Mouse (Mus musculus): Measurements from ENCODE around the gene Nelfb. TPM values are rescaled to one million over a fixed set of nuclear protein-coding genes. Genes with fewer than 3 reads are reported as not detected.

The Nelfb gene
- 82.5 TPM for polyA plus RNA-seq (2017; shearing (Covaris generic))

DNA sequence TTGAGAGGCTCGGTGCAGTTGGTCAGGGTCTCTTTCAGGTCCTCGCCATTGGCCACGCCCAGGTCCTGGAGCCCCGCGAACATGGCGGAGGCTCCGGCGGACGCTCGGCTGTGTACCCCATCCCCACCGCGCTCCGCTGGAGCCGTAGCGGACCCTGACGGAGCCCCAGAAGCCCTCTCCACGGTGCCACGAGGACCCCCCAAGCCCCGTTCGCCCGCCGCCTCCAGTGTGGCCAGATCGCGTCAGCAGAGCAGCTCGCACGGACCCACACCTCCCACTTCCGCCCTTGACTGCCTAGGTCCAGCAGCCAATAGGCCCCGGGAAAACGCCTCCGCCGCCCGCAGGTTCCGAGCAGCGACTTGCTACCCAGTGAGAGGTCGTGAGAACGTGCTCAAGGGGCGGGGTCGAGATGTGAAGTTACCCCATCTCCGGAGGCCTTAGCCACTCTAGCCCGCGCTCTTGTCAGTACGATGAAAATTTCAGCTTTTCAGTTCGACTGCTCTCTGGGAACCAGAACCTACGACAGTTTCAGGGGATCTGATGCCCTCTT, at the start of gene Nelfb:
Nelfb (minus strand) TSS at position 369 of the 550 bp plus-strand sequence.

DNA sequence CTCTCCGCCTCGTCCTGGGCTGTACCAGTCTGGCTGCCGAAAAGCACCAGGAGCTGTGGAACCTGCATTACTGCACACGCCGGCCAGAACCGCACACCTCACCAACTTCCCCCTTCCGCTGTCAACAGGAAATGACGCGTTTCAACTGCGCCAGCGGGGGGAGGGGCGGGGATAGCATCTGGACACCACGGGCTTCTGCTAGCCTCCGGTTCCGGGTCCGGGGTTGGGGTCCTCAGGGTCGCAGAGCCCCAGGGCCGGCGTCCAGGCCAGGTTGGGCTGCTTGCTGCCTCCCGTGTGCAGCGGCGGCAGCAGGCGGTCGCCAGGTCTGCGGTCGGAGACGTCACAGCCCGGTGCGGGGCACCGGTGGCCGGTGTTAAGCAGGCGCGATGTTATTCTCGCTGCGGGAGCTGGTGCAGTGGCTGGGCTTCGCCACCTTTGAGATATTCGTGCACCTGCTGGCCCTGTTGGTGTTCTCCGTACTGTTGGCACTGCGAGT, 44.0 kb upstream of the Nelfb start, which contains the start of gene Tmem203:
Tmem203 (plus strand) TSS at position 156 of the 496 bp plus-strand sequence.

DNA sequence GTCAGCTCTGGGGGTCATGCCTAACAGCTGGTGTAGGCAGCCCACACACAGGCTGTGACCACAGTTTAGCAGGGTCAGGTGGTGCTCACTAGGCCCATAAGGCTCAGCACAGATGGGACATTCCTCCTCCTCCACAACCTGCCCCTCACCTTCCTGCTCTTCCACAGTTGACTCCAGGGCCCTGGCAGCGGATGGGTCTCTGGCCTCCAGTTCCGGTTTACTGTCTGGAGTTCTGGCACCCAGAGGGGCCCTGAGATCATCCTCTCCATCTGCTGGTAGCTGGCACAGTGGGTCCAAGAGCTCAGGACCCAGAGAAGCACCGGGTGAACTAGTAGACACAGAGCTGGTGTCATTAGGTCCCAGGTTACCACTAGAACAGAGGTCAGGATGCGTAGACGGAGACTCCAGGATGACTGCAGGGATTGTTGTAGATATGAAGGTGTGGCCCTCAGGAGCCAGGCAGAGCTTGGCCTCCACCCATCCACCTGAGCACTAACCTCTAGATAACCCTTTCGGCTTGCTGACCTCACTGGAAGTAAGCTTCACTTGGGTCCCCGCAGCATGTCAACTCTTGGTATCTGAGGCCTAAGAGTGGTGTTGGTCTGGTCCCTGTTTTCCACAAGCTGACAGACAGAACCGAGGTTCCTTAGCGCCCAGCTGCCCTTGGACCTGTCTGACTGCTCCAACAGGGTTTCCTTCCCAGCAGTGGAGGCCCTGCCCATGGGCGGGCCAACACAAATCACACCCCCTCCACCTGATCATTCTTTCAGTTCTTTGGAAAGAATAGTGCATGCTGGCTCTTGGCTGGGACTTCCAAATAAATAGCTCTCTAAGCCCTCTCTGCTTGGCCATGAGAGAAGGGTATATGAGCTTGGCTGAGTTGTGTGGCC, 35.1 kb upstream of the Nelfb start, which contains the start of gene AL732309.1:
AL732309.1 (minus strand) TSS at position 681 of the 890 bp plus-strand sequence.

DNA sequence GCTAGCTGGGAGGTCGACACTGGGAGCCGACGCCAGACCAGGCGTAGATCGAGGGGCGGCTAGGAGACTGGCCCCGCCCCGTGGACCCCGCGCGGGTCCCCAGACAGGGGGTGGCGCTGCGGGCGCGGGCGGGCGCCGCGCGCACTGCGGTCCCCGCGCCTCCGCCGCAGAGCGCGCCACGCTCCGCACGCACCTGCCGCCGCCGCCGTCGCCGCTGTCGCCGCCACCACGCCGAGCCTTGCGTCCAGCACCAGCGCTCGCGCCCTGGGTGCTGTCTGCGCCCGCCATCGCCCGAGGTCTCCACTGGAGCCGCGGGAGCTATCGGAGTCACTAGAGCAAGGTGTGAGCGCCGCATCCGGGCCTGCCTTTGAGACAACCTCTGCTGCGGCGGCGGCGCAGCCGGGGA, 30.8 kb upstream of the Nelfb start, which contains the start of the genes Rnf208 and Cysrt1:
Rnf208 (plus strand) TSS at position 155 of the 406 bp plus-strand sequence.
Cysrt1 (minus strand) TSS at position 352 of the 406 bp plus-strand sequence.

DNA sequence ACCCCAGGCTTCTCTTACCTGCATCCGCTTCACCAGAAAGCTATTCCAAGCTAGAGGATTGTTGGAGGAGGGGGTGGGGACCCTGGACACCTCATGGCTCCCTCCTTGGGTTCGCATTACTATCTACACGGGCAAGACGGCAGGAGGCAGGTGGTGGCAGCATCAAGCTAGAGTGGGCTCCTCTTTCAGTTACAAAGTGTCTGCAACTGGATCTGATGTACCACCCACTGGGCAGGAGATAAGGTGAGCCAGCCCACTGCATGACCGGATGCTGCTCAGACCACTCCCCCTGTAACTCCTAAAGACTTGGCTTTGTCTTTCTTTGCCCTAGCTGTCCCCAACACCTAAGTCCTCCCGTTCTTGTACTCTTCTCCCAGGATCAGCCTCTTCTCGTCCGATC, 25.3 kb upstream of the Nelfb start, which contains the start of gene Rnf224:
Rnf224 (minus strand) TSS at position 174 of the 400 bp plus-strand sequence.

DNA sequence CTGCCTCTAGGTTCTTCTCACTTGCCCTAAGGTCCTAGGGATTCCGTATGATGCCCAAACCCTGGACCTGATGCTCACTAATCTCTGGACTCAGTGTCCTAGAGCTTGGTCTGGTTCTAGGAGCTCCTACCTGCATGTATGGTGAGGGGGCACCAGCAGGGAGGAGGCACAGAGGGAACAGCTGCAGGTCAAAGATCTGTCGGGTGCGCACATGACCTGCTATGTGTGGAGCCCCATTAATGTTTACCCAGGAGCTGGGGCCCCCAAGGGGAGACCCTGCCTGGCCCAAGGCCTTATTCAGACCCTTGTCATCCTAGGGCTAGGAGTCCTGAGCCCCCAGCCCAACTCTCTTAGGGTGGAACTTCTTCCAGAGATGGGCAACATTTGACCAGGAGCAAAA, 22.8 kb upstream of the Nelfb start, which contains the start of gene Slc34a3:
Slc34a3 (minus strand) TSS at position 315 of the 400 bp plus-strand sequence.

DNA sequence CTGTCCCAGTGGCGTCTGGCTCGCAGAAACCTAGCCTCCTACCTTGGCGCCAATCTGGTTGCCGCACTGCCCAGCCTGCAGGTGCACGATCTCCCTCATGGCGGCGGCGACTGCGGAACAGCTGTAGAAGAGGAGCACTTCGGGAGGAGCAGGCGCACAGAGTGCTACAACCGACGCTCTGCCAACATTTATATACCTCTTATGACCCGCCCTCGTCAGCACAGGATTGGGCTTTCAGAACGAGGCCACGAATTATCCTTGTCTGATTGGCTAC, 13.1 kb upstream of the Nelfb start, which contains the start of gene Tubb4b:
Tubb4b (minus strand) TSS at position 211 of the 274 bp plus-strand sequence.

DNA sequence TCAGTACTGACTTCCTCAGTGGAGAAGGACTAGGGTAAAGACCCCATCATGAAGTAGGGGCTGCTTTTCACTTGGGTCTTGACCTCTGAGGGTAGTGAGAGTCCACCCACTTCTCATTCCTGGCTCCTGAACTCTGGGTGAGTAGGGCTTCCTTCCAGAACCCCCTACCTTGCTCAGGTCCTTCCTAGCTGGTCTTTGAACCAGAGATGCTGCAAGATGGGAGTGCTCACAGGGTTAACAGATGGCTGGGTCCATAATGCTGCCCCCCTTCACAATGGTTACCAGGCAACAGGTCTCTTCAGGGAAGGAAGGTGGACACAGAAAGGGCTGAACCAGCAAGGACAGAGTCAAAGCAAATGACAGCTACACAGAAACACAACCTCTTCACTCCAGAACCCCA, 7.2 kb upstream of the Nelfb start, which contains the start of gene Fam166a:
Fam166a (plus strand) TSS at position 301 of the 400 bp plus-strand sequence.

DNA sequence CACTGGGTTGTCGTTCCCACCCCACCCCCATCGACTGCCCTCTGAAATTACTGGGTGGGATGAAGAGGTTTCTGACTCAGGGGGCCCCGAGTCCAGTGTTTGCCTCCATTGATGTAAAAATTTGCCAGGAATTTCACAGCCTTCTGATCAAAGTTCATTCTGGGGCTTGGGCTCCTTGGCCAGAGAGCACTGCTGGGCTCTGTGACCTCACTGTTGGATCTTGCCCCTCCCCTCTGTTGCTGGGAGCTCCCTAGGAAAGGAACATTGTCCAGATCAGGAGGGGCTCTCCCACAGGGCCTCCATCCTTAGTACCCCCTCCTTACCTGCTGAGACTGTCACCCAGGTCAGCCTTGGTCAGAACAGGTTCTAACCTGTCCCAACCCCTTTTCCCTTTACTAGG, 3.2 kb upstream of the Nelfb start, which contains the start of gene Stpg3:
Stpg3 (minus strand) TSS at position 194 of the 400 bp plus-strand sequence.

DNA sequence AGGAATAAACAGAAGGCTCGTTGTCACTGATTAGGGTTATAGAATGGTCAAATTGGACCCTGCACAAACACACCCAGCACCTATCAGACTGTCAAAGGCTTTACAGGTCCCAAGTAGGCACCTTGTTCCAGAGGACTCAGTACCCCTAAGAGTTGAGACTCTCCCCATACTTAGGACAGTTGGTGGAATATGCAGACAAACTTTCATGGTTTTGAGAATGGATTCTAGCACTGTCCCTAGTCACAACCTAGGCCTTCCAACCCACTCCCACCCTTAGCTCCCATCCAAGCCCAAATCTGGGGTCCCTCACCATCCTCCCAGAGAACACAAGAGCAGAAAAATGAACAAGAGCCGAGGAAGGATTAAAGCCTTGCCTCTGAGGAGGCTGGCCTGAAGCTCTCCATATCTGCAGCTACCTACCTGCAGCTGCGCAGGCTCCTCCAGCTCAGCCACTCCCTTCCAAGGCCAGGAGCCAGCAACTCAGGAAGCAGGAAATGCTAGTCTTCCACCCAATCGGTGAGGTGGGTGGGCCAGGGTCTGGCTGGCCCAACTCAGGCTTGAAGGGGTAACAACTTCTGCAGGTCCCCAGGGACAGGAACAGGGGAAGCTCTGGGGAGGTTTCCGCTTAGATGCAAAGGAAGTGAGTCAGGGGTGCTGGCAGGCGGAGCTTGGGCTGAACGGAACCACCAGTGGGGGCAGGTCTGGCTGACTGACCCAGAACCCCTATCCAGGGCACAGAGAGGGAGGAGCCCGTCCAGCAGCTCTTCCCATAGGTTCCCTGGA, 14.9 kb downstream of the Nelfb start, which contains the start of gene Tor4a:
Tor4a (minus strand) TSS at position 715 of the 783 bp plus-strand sequence.

DNA sequence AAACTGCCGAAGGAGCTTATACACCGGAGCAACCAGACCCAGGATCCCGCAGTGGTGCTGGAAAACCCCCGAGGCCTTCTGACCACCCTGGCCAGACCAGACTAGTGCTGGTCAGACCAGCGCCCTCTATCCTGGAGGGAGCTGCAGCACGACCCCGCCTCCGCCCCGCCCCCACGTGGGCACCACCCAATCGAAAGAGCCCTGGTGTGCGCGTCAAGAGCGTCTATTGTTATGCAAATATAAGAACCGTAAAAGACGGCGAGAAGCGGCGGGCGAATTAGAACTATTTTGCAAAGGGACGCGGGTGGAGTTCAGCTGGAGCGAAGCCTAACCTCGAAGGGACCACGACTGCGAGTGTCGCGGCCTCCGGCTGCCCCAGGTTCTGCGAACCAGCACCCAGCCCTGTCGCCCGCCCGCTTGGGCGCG, 30.8 kb downstream of the Nelfb start, which contains the start of gene Nrarp:
Nrarp (plus strand) TSS at position 281 of the 426 bp plus-strand sequence.

Other genes starting within 250 kb of the Nelfb start
- gene Dph7, start 249.1 kb downstream of the Nelfb start, polyA plus RNA-seq (2017; shearing (Covaris generic)): 11.7 TPM
- gene Mrpl41, start 236.4 kb downstream of the Nelfb start, polyA plus RNA-seq (2017; shearing (Covaris generic)): 63.3 TPM
- gene Pnpla7, start 235.5 kb downstream of the Nelfb start, polyA plus RNA-seq (2017; shearing (Covaris generic)): 84.0 TPM
- gene Nsmf, start 157.1 kb downstream of the Nelfb start, polyA plus RNA-seq (2017; shearing (Covaris generic)): 42.1 TPM
- not detected for gene Entpd8, start 131.2 kb downstream of the Nelfb start, polyA plus RNA-seq (2017; shearing (Covaris generic))
- gene Noxa1, start 116.3 kb downstream of the Nelfb start, polyA plus RNA-seq (2017; shearing (Covaris generic)): 0.64 TPM
- gene Nrarp, start 30.7 kb downstream of the Nelfb start, polyA plus RNA-seq (2017; shearing (Covaris generic)): 3.9 TPM
- gene Tor4a, start 14.6 kb downstream of the Nelfb start, polyA plus RNA-seq (2017; shearing (Covaris generic)): 19.2 TPM
- gene Stpg3, start 3.1 kb upstream of the Nelfb start, polyA plus RNA-seq (2017; shearing (Covaris generic)): not detected
- gene Fam166a, start 7.3 kb upstream of the Nelfb start, polyA plus RNA-seq (2017; shearing (Covaris generic)): not detected
- gene Tubb4b, start 13.2 kb upstream of the Nelfb start, polyA plus RNA-seq (2017; shearing (Covaris generic)): 117 TPM
- gene Slc34a3, start 22.9 kb upstream of the Nelfb start, polyA plus RNA-seq (2017; shearing (Covaris generic)): not detected
- not detected for gene Rnf224, start 25.3 kb upstream of the Nelfb start, polyA plus RNA-seq (2017; shearing (Covaris generic))
- gene Rnf208, start 30.8 kb upstream of the Nelfb start, polyA plus RNA-seq (2017; shearing (Covaris generic)): 0.77 TPM
- gene Cysrt1, start 31.0 kb upstream of the Nelfb start, polyA plus RNA-seq (2017; shearing (Covaris generic)): not detected
- gene AL732309.1, start 35.4 kb upstream of the Nelfb start, polyA plus RNA-seq (2017; shearing (Covaris generic)): 4.9 TPM
- gene Tmem203, start 44.0 kb upstream of the Nelfb start, polyA plus RNA-seq (2017; shearing (Covaris generic)): 19.3 TPM
- 23.1 TPM for gene Tprn, start 51.1 kb upstream of the Nelfb start, polyA plus RNA-seq (2017; shearing (Covaris generic))
- 57.7 TPM for gene Ssna1, start 60.9 kb upstream of the Nelfb start, polyA plus RNA-seq (2017; shearing (Covaris generic))
- 75.1 TPM for gene Anapc2, start 61.0 kb upstream of the Nelfb start, polyA plus RNA-seq (2017; shearing (Covaris generic))
- gene Tmem210, start 76.7 kb upstream of the Nelfb start, polyA plus RNA-seq (2017; shearing (Covaris generic)): not detected
- gene Lrrc26, start 78.4 kb upstream of the Nelfb start, polyA plus RNA-seq (2017; shearing (Covaris generic)): not detected
- not detected for gene Grin1, start 107.7 kb upstream of the Nelfb start, polyA plus RNA-seq (2017; shearing (Covaris generic))
- 49.9 TPM for gene Man1b1, start 120.8 kb upstream of the Nelfb start, polyA plus RNA-seq (2017; shearing (Covaris generic))
- 20.8 TPM for gene Dpp7, start 144.9 kb upstream of the Nelfb start, polyA plus RNA-seq (2017; shearing (Covaris generic))
- 27.9 TPM for gene Uap1l1, start 154.2 kb upstream of the Nelfb start, polyA plus RNA-seq (2017; shearing (Covaris generic))
- 0.80 TPM for gene Sapcd2, start 160.8 kb upstream of the Nelfb start, polyA plus RNA-seq (2017; shearing (Covaris generic))
- gene Entpd2, start 184.4 kb upstream of the Nelfb start, polyA plus RNA-seq (2017; shearing (Covaris generic)): not detected
- 4.5 TPM for gene Npdc1, start 187.9 kb upstream of the Nelfb start, polyA plus RNA-seq (2017; shearing (Covaris generic))
- 1.6 TPM for gene Fut7, start 211.8 kb upstream of the Nelfb start, polyA plus RNA-seq (2017; shearing (Covaris generic))
- gene Abca2, start 217.2 kb upstream of the Nelfb start, polyA plus RNA-seq (2017; shearing (Covaris generic)): 58.8 TPM
- gene Clic3, start 245.3 kb upstream of the Nelfb start, polyA plus RNA-seq (2017; shearing (Covaris generic)): 3.2 TPM
- gene Paxx, start 249.6 kb upstream of the Nelfb start, polyA plus RNA-seq (2017; shearing (Covaris generic)): 57.3 TPM

Measured in effector memory CD4-positive, alpha-beta T cell, adult 5 months (primary cell).